ENCODE assay signal across 11 mouse cellular contexts in genomic region chr3:38853650-38854049, GRCm38 (mm10). TPM values are rescaled to one million over a fixed set of nuclear protein-coding genes. Genes with fewer than 3 reads are reported as not detected.
A peak's percentile ranks its signal among the peaks of the same experiment; 100 is the strongest.
DNase-seq lines count a peak whose midpoint lies in the region; ATAC-seq and TF ChIP-seq lines count a peak whose summit lies in the region.
"Had no signal": no experiment of that assay in that cellular context is flagged by ENCODE, and none has a peak within 500 bp of the region (broad histone marks: within the 10 kb centered on the region; RNA-seq: fewer than 3 reads in every experiment).

No protein-coding gene starts in this region.

- H3K4me1 ChIP-seq in kidney, postnatal 0 days (replicated peaks; ENCODE audit: insufficient read depth, low read length): no peaks in the 10 kb centered on the region
- 0 out of 2 replicates have a peak, but pooled peaks cover 1% of the 10 kb centered on the region for H3K4me1 ChIP-seq in kidney, embryonic 15.5 days
- H3K4me1 ChIP-seq in CH12.LX (ENCODE audit: control insufficient read depth in 1 of 2, insufficient read depth in 2 of 2): peaks cover 0 to 4% of the 10 kb centered on the region in 2 experiments; a peak in 2 of 4 replicates
- H3K4me1 ChIP-seq: forebrain, embryonic 15.5 days; liver, embryonic 13.5 days; stomach, embryonic 15.5 days had no signal

- peak; percentile 34 for TF ChIP-seq RAD21 in CH12.LX (IDR thresholded peaks at IDR 0.05; ENCODE audit: low read depth, low read length)

- ATAC-seq in kidney, postnatal 0 days (replicated peaks; ENCODE audit: low FRiP score, low read depth): no peak
- no peak for ATAC-seq in kidney, embryonic 15.5 days (replicated peaks; ENCODE audit: low FRiP score)
- ATAC-seq: forebrain, embryonic 15.5 days had no signal

- H3K79me2 ChIP-seq in CH12.LX (replicated peaks; ENCODE audit: control insufficient read depth, extremely low read depth, insufficient read depth, poor library complexity, severe bottlenecking): no peaks in the 10 kb centered on the region

- peak; percentile 46 for DNase-seq in kidney, postnatal 0 days (ENCODE audit: low spot score)
- DNase-seq in 416B (ENCODE audit: low read depth) (peak; percentile 10), CH12.LX (ENCODE audit: extremely low read depth) (peak; percentile 38)
- DNase-seq in naive thymus-derived CD4-positive, alpha-beta T cell, adult 2 months (ENCODE audit: low read depth): peak; percentile 27
- DNase-seq in yolk sac, embryonic 10.5 days (ENCODE audit: low spot score): no peak
- no peak for DNase-seq in gastrocnemius, adult 18-20 months (ENCODE audit: low spot score)
- DNase-seq: cerebellum, postnatal 36 days; liver, embryonic 13.5 days had no signal

- no peak overlapping the region for H3K4me2 ChIP-seq in kidney, postnatal 0 days (ENCODE audit: low read length)
- H3K4me2 ChIP-seq in kidney, embryonic 15.5 days: no peak overlapping the region
- no peak overlapping the region for H3K4me2 ChIP-seq in CH12.LX (ENCODE audit: insufficient read depth, low read depth, poor library complexity, severe bottlenecking)
- H3K4me2 ChIP-seq: forebrain, embryonic 15.5 days; liver, embryonic 13.5 days; stomach, embryonic 15.5 days had no signal

- H3K27me3 ChIP-seq in kidney, postnatal 0 days (ENCODE audit: insufficient read depth, low read length): no peaks in the 10 kb centered on the region
- no peaks in the 10 kb centered on the region for H3K27me3 ChIP-seq in kidney, embryonic 15.5 days
- H3K27me3 ChIP-seq in CH12.LX (replicated peaks): no peaks in the 10 kb centered on the region
- H3K27me3 ChIP-seq: forebrain, embryonic 15.5 days; liver, embryonic 13.5 days; stomach, embryonic 15.5 days had no signal

- H3K4me3 ChIP-seq in kidney, postnatal 0 days (replicated peaks; ENCODE audit: low read depth, low read length): no peak overlapping the region
- H3K4me3 ChIP-seq in kidney, embryonic 15.5 days (replicated peaks): no peak overlapping the region
- no peak overlapping the region for H3K4me3 ChIP-seq in CH12.LX (replicated peaks in 1 of 3; ENCODE audit: low read depth in 2 of 3, low read length in 2 of 3, poor library complexity in 1 of 3)
- H3K4me3 ChIP-seq: forebrain, embryonic 15.5 days; liver, embryonic 13.5 days; stomach, embryonic 15.5 days had no signal

- TF ChIP-seq CTCF in kidney, postnatal 0 days (IDR thresholded peaks at IDR 0.05; ENCODE audit: low read depth): peak; percentile 57
- TF ChIP-seq CTCF in CH12.LX (conservative IDR thresholded peaks at IDR 0.05 in 1 of 2, IDR thresholded peaks at IDR 0.05 in 1 of 2; ENCODE audit: low read depth in 2 of 2, low read length in 2 of 2): peak in 1 of 2 experiments; percentile 62; a peak in 2 of 4 replicates

- 42% methylated on average over 3 of the region's 3 CpGs for WGBS in kidney, postnatal 0 days
- 33% methylated on average over 3 of the region's 3 CpGs for WGBS in kidney, embryonic 15.5 days

- in situ Hi-C loops in CH12.LX (cut with MboI; ENCODE audit: low pct_ligation_motif_present, low pct_unique_long_range_greater_than_20kb, low sequenced_read_pairs): loop anchor here (10.0 kb wide), 1 partner anchor 599 kb away; no protein-coding TSS in a partner anchor

- no peaks in the 10 kb centered on the region for H3K36me3 ChIP-seq in kidney, postnatal 0 days (ENCODE audit: insufficient read depth, low read length)
- H3K36me3 ChIP-seq in kidney, embryonic 15.5 days: no peaks in the 10 kb centered on the region
- H3K36me3 ChIP-seq in CH12.LX (replicated peaks in 1 of 2; ENCODE audit: control insufficient read depth in 1 of 2, insufficient read depth in 1 of 2, low read length in 1 of 2): no peaks in the 10 kb centered on the region
- H3K36me3 ChIP-seq: forebrain, embryonic 15.5 days; liver, embryonic 13.5 days; stomach, embryonic 15.5 days had no signal

- no peak overlapping the region for H3K9ac ChIP-seq in kidney, postnatal 0 days (ENCODE audit: low read depth, low read length)
- no peak overlapping the region for H3K9ac ChIP-seq in kidney, embryonic 15.5 days
- no peak overlapping the region for H3K9ac ChIP-seq in CH12.LX (ENCODE audit: insufficient read depth, low read depth)
- H3K9ac ChIP-seq: forebrain, embryonic 15.5 days; liver, embryonic 13.5 days; stomach, embryonic 15.5 days had no signal

- no peak for TF ChIP-seq EP300 in CH12.LX (IDR thresholded peaks at IDR 0.05; ENCODE audit: low read length)

- no peak for TF ChIP-seq POLR2A in CH12.LX (IDR thresholded peaks at IDR 0.05; ENCODE audit: low read depth, low read length)

- dilution Hi-C loops in CH12.LX (cut with MboI; ENCODE audit: extremely low pct_ligation_motif_present, extremely low pct_unique_long_range_greater_than_20kb, low sequenced_read_pairs): no loop called here

- H3K27ac ChIP-seq in kidney, postnatal 0 days: no peak overlapping the region
- no peak overlapping the region for H3K27ac ChIP-seq in kidney, embryonic 15.5 days
- no peak overlapping the region for H3K27ac ChIP-seq in CH12.LX (ENCODE audit: insufficient read depth, low read depth)
- H3K27ac ChIP-seq: forebrain, embryonic 15.5 days; liver, embryonic 13.5 days; stomach, embryonic 15.5 days had no signal

- no peaks in the 10 kb centered on the region for H3K9me3 ChIP-seq in kidney, postnatal 0 days (replicated peaks; ENCODE audit: low read length)
- H3K9me3 ChIP-seq in kidney, embryonic 15.5 days (replicated peaks): no peaks in the 10 kb centered on the region
- H3K9me3 ChIP-seq in CH12.LX (replicated peaks; ENCODE audit: low read length): no peaks in the 10 kb centered on the region
- H3K9me3 ChIP-seq: forebrain, embryonic 15.5 days; liver, embryonic 13.5 days; stomach, embryonic 15.5 days had no signal

TF ChIP-seq in CH12.LX, 34 proteins besides CTCF, POLR2A, EP300 and RAD21:
- peak; percentile 29 for TF ChIP-seq SMC3 (IDR thresholded peaks at IDR 0.05; ENCODE audit: low read depth, low read length)
- no peak for TF ChIP-seq MAZ (IDR thresholded peaks at IDR 0.05; ENCODE audit: low read depth, low read length)
- TF ChIP-seq NRF1 (IDR thresholded peaks at IDR 0.05; ENCODE audit: low read depth, low read length): no peak
TF ChIP-seq in CH12.LX: peak in this region for 1.

RNA-seq across cellular contexts. Expression of gene Fat4, which starts 33.1 kb away (rescaled TPM):
- polyA plus RNA-seq in kidney, postnatal 0 days (2015; fragmentation: Nextera tagmentation; extraction: Ambion mirVana): 3.9 and 4.1 TPM in 2 replicates
- polyA plus RNA-seq in kidney, embryonic 15.5 days (2015; fragmentation: Nextera tagmentation; extraction: Ambion mirVana): 6.9 and 8.2 TPM in 2 replicates
- total RNA-seq in CH12.LX (2012; rRNA removed) (not detected in 2 replicates), CH12.LX (2014; rRNA removed) (not detected in 2 replicates)
- not detected in 2 replicates for polyA plus RNA-seq in CH12.LX (2012; ENCODE audit: insufficient read length, low read depth)
- total RNA-seq in gastrocnemius, adult 18-20 months (2021): 1 to 10 TPM; 1.4 to 1.9 TPM

Comparison
In these comparisons a context has a peak if more than half of its experiments do, and no peak if none do; other contexts are left out.
1. DNase-seq: peak in kidney, postnatal 0 days (single experiment), 416B (single experiment), CH12.LX (single experiment) and naive thymus-derived CD4-positive, alpha-beta T cell, adult 2 months (single experiment); none in yolk sac, embryonic 10.5 days (single experiment) and gastrocnemius, adult 18-20 months (single experiment).